Mouse (Mus musculus) CH12.LX (cell line): ENCODE measurements around the gene Gfi1b. TPM values are rescaled to one million over a fixed set of nuclear protein-coding genes. Genes with fewer than 3 reads are reported as not detected.
A peak's percentile ranks its signal among the peaks of the same experiment; 100 is the strongest.

Experiments
- DNase-seq: peaks from one replicate; pipeline ENCODE4 v3.0.0-alpha.2; 2013; ENCODE audit errors: extremely low read depth
- H3K27ac ChIP-seq: 2 replicates; pipeline ENCODE4 v1.5.1; 2012; ENCODE audit warnings: low read depth, mild to moderate bottlenecking, control low read depth, moderate library complexity; ENCODE audit not compliant: insufficient read depth
- H3K27me3 ChIP-seq: replicated peaks from 2 replicates; pipeline ENCODE3; 2012; ENCODE audit warnings: inconsistent platforms
- H3K36me3 ChIP-seq, 2 experiments: replicated peaks in 1 of 2; 2 replicates each; pipeline versions ENCODE3 to v1.6.1; 2012; ENCODE audit warnings: inconsistent platforms in 1 of 2, low read length in 1 of 2, mild to moderate bottlenecking in 1 of 2, mixed read lengths in 1 of 2, moderate library complexity in 1 of 2; ENCODE audit not compliant: control insufficient read depth in 1 of 2, insufficient read depth in 1 of 2
- H3K4me1 ChIP-seq, 2 experiments: 2 replicates each; pipeline ENCODE4 v1.6.1; 2012; ENCODE audit warnings: inconsistent platforms in 1 of 2, moderate library complexity in 1 of 2; ENCODE audit not compliant: insufficient read depth in 2 of 2, control insufficient read depth in 1 of 2
- H3K4me2 ChIP-seq: 2 replicates; pipeline ENCODE4 v1.6.1; 2012; ENCODE audit warnings: low read depth, mild to moderate bottlenecking, control low read depth; ENCODE audit not compliant: poor library complexity, insufficient read depth, severe bottlenecking
- H3K4me3 ChIP-seq, 3 experiments: fragments of 150-350 bp in 1 of 3; sonication (generic) in 1 of 3; replicated peaks in 1 of 3; 2 replicates each; pipeline versions ENCODE3 to v1.5.1; 2011 to 2012; ENCODE audit warnings: low read depth in 2 of 3, low read length in 2 of 3, mild to moderate bottlenecking in 2 of 3, moderate library complexity in 2 of 3, control low read depth in 1 of 3, improper control_type of control experiment in 1 of 3, inconsistent platforms in 1 of 3, mixed read lengths in 1 of 3; ENCODE audit not compliant: poor library complexity in 1 of 3
- H3K79me2 ChIP-seq: replicated peaks from 2 replicates; pipeline ENCODE4 v1.6.1; 2012; ENCODE audit warnings: mild to moderate bottlenecking, moderate library complexity; ENCODE audit not compliant: control insufficient read depth, poor library complexity, insufficient read depth, severe bottlenecking; ENCODE audit errors: extremely low read depth
- H3K9ac ChIP-seq: 2 replicates; pipeline ENCODE4 v1.6.1; 2012; ENCODE audit warnings: low read depth, mild to moderate bottlenecking, control low read depth, moderate library complexity; ENCODE audit not compliant: insufficient read depth
- H3K9me3 ChIP-seq: replicated peaks from 2 replicates; pipeline ENCODE3; 2012; ENCODE audit warnings: low read length, inconsistent platforms, mixed read lengths
- BHLHE40 ChIP-seq: IDR thresholded peaks from 2 replicates; pipeline ENCODE4 v1.6.1; 2011; ENCODE audit warnings: mild to moderate bottlenecking, low read depth, low read length, improper control_type of control experiment
- CHD1 ChIP-seq: IDR thresholded peaks from 2 replicates; pipeline ENCODE4 v1.6.1; 2012; ENCODE audit warnings: low read depth, low read length, improper control_type of control experiment, inconsistent platforms
- CHD2 ChIP-seq: IDR thresholded peaks from 2 replicates; pipeline ENCODE4 v1.6.1; 2011; ENCODE audit warnings: low read length, improper control_type of control experiment
- CTCF ChIP-seq, 2 experiments: IDR thresholded peaks in 1 of 2; conservative IDR thresholded peaks in 1 of 2; 2 replicates each; pipeline ENCODE4 v1.5.1; 2011 to 2012; ENCODE audit warnings: low read depth in 2 of 2, low read length in 2 of 2, improper control_type of control experiment in 1 of 2, inconsistent platforms in 1 of 2, mild to moderate bottlenecking in 1 of 2, moderate library complexity in 1 of 2
- E2F4 ChIP-seq: IDR thresholded peaks from 2 replicates; pipeline ENCODE4 v1.6.1; 2011; ENCODE audit warnings: low read depth, low read length, improper control_type of control experiment; ENCODE audit not compliant: insufficient replicate concordance
- ELF1 ChIP-seq: IDR thresholded peaks from 2 replicates; pipeline ENCODE4 v1.6.1; 2014; ENCODE audit warnings: low read depth, mild to moderate bottlenecking, inconsistent platforms, low read length, improper control_type of control experiment
- EP300 ChIP-seq: IDR thresholded peaks from 2 replicates; pipeline ENCODE4 v1.6.1; 2011; ENCODE audit warnings: low read length, improper control_type of control experiment
- HCFC1 ChIP-seq: IDR thresholded peaks from 2 replicates; pipeline ENCODE4 v1.6.1; 2012; ENCODE audit warnings: low read depth, mild to moderate bottlenecking, inconsistent platforms, low read length, improper control_type of control experiment
- IRF4 ChIP-seq: IDR thresholded peaks from 2 replicates; pipeline ENCODE4 v1.6.1; 2014; ENCODE audit warnings: low read depth, mild to moderate bottlenecking, inconsistent platforms, low read length, improper control_type of control experiment
- JUN ChIP-seq: IDR thresholded peaks from 2 replicates; pipeline ENCODE4 v1.6.1; 2011; ENCODE audit warnings: low read depth, mild to moderate bottlenecking, low read length, improper control_type of control experiment, moderate library complexity; ENCODE audit not compliant: insufficient read depth
- MAFK ChIP-seq: IDR thresholded peaks from 2 replicates; pipeline ENCODE4 v1.6.1; 2011; ENCODE audit warnings: low read length, improper control_type of control experiment; ENCODE audit not compliant: insufficient replicate concordance
- MAX ChIP-seq: IDR thresholded peaks from 2 replicates; pipeline ENCODE4 v1.6.1; 2011; ENCODE audit warnings: low read length, improper control_type of control experiment
- NELFE ChIP-seq: IDR thresholded peaks from 2 replicates; pipeline ENCODE4 v1.6.1; 2011; ENCODE audit warnings: low read depth, low read length, improper control_type of control experiment
- NRF1 ChIP-seq: IDR thresholded peaks from 2 replicates; pipeline ENCODE4 v1.6.1; 2014; ENCODE audit warnings: low read depth, mild to moderate bottlenecking, inconsistent platforms, low read length, improper control_type of control experiment, moderate library complexity
- POLR2A ChIP-seq: IDR thresholded peaks from 2 replicates; pipeline ENCODE4 v1.6.1; 2011; ENCODE audit warnings: low read depth, mild to moderate bottlenecking, improper control_type of control experiment, low read length
- POLR2AphosphoS2 ChIP-seq: IDR thresholded peaks from 2 replicates; pipeline ENCODE4 v1.6.1; 2011; ENCODE audit warnings: low read depth, low read length, improper control_type of control experiment
- RAD21 ChIP-seq: IDR thresholded peaks from 2 replicates; pipeline ENCODE4 v1.6.1; 2011; ENCODE audit warnings: low read depth, mild to moderate bottlenecking, low read length, improper control_type of control experiment, moderate library complexity
- SIN3A ChIP-seq: IDR thresholded peaks from 2 replicates; pipeline ENCODE4 v1.6.1; 2012; ENCODE audit warnings: low read length, improper control_type of control experiment, inconsistent platforms
- SMC3 ChIP-seq: IDR thresholded peaks from 2 replicates; pipeline ENCODE4 v1.6.1; 2011; ENCODE audit warnings: low read depth, low read length, improper control_type of control experiment
- TBP ChIP-seq: conservative IDR thresholded peaks from 2 replicates; pipeline ENCODE4 v1.6.1; 2011; ENCODE audit warnings: low read depth, low read length, improper control_type of control experiment
- TCF12 ChIP-seq: IDR thresholded peaks from 2 replicates; pipeline ENCODE4 v1.6.1; 2014; ENCODE audit warnings: low read depth, mild to moderate bottlenecking, inconsistent platforms, low read length, improper control_type of control experiment
- dilution Hi-C: fragments of 300-500 bp; cut with MboI; formaldehyde crosslinking; loops from 2 replicates; pipeline ENCODE4 v1.14.3; 2020; ENCODE audit warnings: low sequenced_read_pairs; ENCODE audit not compliant: extremely low pct_unique_long_range_greater_than_20kb, extremely low pct_ligation_motif_present
- in situ Hi-C: fragments of 300-500 bp; cut with MboI; formaldehyde crosslinking; loops from 3 replicates; pipeline ENCODE4 v1.14.3; 2019; ENCODE audit warnings: low sequenced_read_pairs, low pct_ligation_motif_present, low pct_unique_long_range_greater_than_20kb, mixed read lengths
- polyA plus RNA-seq: library from polyadenylated mRNA; unstranded; fragments of >175 nt; gene quantifications from 2 replicates; pipeline ENCODE4 v1.2.1, GENCODE M21; 2012; ENCODE audit warnings: low read depth; ENCODE audit not compliant: insufficient read length
- total RNA-seq, 2 experiments: library from RNA; depleted of rRNA; stranded (reverse); fragments of 300-350 nt in 1 of 2; fragments of >200 nt in 1 of 2; gene quantifications; 2 replicates each; pipeline ENCODE4 v1.2.3; 2012 to 2014

Gene Gfi1b
- total and polyA plus RNA-seq, 3 experiments: 0.19 to 0.87 TPM; not detected in 1

DNA sequence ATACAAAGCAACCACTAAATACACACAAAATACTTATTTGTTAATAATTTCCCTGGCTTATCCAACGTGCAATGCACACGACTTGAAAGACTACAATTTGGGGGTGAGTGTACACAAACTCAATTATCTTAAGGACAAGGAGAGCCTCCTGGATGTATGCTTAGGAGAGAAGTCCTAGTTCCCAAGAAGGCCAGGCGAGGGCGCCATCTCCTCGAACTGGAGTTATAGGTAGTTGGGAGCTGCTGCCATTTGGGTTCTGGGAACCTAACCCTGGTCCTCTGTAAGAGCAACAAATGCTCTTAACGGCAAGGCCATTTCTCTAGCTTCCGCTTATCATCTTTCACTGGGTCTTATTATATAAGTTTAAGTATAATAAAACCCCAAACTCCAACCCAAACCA is 18.0 kb upstream of the Gfi1b start:
- TF ChIP-seq HCFC1 (no peak), CTCF (conservative IDR thresholded peaks at IDR 0.05 in 1 of 2, IDR thresholded peaks at IDR 0.05 in 1 of 2; ENCODE audit: low read depth in 2 of 2, low read length in 2 of 2) (peak in 1 of 2 experiments; percentile 43; a peak in 2 of 4 replicates)
- in situ Hi-C loops (no loop called here), dilution Hi-C loops (no loop called here)
- no peak overlapping the region for H3K27ac ChIP-seq
- peaks cover 19% of the 10 kb centered on the region for H3K79me2 ChIP-seq
- H3K4me3 ChIP-seq: no peak overlapping the region
- no peaks in the 10 kb centered on the region for H3K9me3 ChIP-seq
- H3K4me2 ChIP-seq: no peak overlapping the region
- no peaks in the 10 kb centered on the region for H3K27me3 ChIP-seq
- peaks cover 3 to 24% of the 10 kb centered on the region in 2 experiments; a peak in 3 of 4 replicates for H3K4me1 ChIP-seq
- no peak overlapping the region for H3K9ac ChIP-seq
- H3K36me3 ChIP-seq: no peaks in the 10 kb centered on the region
- DNase-seq: peak; percentile 45

DNA sequence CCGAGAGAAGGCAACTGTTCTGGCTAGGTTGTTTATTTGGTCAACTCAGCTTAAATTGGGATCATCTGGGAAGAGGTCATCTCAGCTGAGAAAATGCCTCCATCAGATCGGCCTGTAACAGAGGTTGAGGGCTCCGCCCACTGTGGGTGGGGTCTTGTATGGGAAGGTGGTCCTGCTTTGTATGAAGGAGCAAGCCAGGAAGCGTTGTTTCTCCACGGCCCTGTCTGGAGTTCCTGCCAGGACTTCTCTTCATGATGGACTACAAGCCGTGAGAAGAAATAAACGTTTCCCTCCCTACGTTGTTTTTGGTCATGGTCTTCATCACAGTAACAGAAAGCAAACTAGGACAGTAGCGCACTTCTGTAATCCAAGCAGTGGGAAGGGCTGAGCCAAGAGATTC is 17.1 kb upstream of the Gfi1b start:
- H3K27ac ChIP-seq: no peak overlapping the region
- in situ Hi-C loops (no loop called here), dilution Hi-C loops (no loop called here)
- H3K36me3 ChIP-seq: no peaks in the 10 kb centered on the region
- no peaks in the 10 kb centered on the region for H3K9me3 ChIP-seq
- peaks cover 3 to 24% of the 10 kb centered on the region in 2 experiments; a peak in 3 of 4 replicates for H3K4me1 ChIP-seq
- H3K79me2 ChIP-seq: peaks cover 16% of the 10 kb centered on the region
- H3K4me2 ChIP-seq: no peak overlapping the region
- no peak for TF ChIP-seq ELF1
- TF ChIP-seq SIN3A: no peak
- no peak for TF ChIP-seq POLR2A
- TF ChIP-seq IRF4: no peak
- TF ChIP-seq TCF12: no peak
- TF ChIP-seq TBP: no peak
- TF ChIP-seq HCFC1: no peak
- TF ChIP-seq MAFK: no peak
- TF ChIP-seq SMC3: no peak
- TF ChIP-seq MAX: no peak
- no peak for TF ChIP-seq CHD2
- no peak for TF ChIP-seq NELFE
- no peak for TF ChIP-seq BHLHE40
- no peak for TF ChIP-seq JUN
- TF ChIP-seq CHD1: no peak
- TF ChIP-seq RAD21: no peak
- TF ChIP-seq EP300: no peak
- TF ChIP-seq NRF1: no peak
- no peak for TF ChIP-seq E2F4
- TF ChIP-seq POLR2AphosphoS2: no peak
- H3K4me3 ChIP-seq: no peak overlapping the region
- no peaks in the 10 kb centered on the region for H3K27me3 ChIP-seq
- H3K9ac ChIP-seq: no peak overlapping the region
- no peak for DNase-seq
